ENCODE assay signal across 31 mouse cellular contexts in genomic region chr9:121847842-121848241, GRCm38 (mm10). TPM values are rescaled to one million over a fixed set of nuclear protein-coding genes. Genes with fewer than 3 reads are reported as not detected.
DNase-seq lines count a peak whose midpoint lies in the region; ATAC-seq and TF ChIP-seq lines count a peak whose summit lies in the region.
"Had no signal": no experiment of that assay in that cellular context is flagged by ENCODE, and none has a peak within 500 bp of the region (broad histone marks: within the 10 kb centered on the region; RNA-seq: fewer than 3 reads in every experiment).

No protein-coding gene starts in this region.

- no peak for DNase-seq in ES-E14 (ENCODE audit: low read depth, low spot score)
- DNase-seq in liver, embryonic 11.5 days (ENCODE audit: low spot score), result no peak
- DNase-seq in liver, postnatal 0 days, result no peak
- DNase-seq in cerebellum, adult 11-12 months, result no peak
- DNase-seq in cerebellum, adult 8-10 months, result no peak
- DNase-seq in ovary, postnatal 36 days (ENCODE audit: low spot score), result no peak
- DNase-seq in urinary bladder, postnatal 36 days (ENCODE audit: low spot score in 2 of 2), result no peak
- DNase-seq: cerebellum, adult 11 months; cerebellum, postnatal 10 days; gastrocnemius, postnatal 14 days; heart, postnatal 4 days; kidney, adult 11 months; kidney, postnatal 25 days; lung, adult 18-20 months had no signal

- H3K4me1 ChIP-seq in ES-E14 (ENCODE audit: control insufficient read depth in 2 of 2, insufficient read depth in 2 of 2, low read length in 2 of 2, poor library complexity in 1 of 2), result peaks cover 0 to 3% of the 10 kb centered on the region in 2 experiments; a peak in 1 of 4 replicates
- H3K4me1 ChIP-seq in brown adipose tissue, adult 24 weeks (ENCODE audit: control insufficient read depth, insufficient read depth, insufficient read length, low read length), result no peaks in the 10 kb centered on the region
- H3K4me1 ChIP-seq in liver, embryonic 11.5 days (replicated peaks; ENCODE audit: control insufficient read depth, insufficient read depth, low read length), result no peaks in the 10 kb centered on the region
- H3K4me1 ChIP-seq in liver, postnatal 0 days (ENCODE audit: insufficient read depth), result no peaks in the 10 kb centered on the region
- H3K4me1 ChIP-seq: embryonic facial prominence, embryonic 10.5 days; embryonic facial prominence, embryonic 15.5 days; forebrain, embryonic 15.5 days; heart, embryonic 12.5 days; hindbrain, embryonic 13.5 days; kidney, embryonic 15.5 days; limb, embryonic 12.5 days; midbrain, embryonic 12.5 days; neural tube, embryonic 13.5 days had no signal

- no peak overlapping the region for H3K9ac ChIP-seq in ES-E14 (ENCODE audit: insufficient read depth, low read depth, low read length, poor library complexity, severe bottlenecking)
- H3K9ac ChIP-seq in liver, embryonic 11.5 days (ENCODE audit: low read depth, low read length), result no peak overlapping the region
- H3K9ac ChIP-seq in liver, postnatal 0 days (replicated peaks), result no peak overlapping the region
- H3K9ac ChIP-seq: embryonic facial prominence, embryonic 15.5 days; forebrain, embryonic 15.5 days; heart, embryonic 12.5 days; hindbrain, embryonic 13.5 days; kidney, embryonic 15.5 days; limb, embryonic 12.5 days; midbrain, embryonic 12.5 days; neural tube, embryonic 13.5 days had no signal

- WGBS in liver, embryonic 11.5 days, result 79% methylated on average over 5 of the region's 5 CpGs
- WGBS in liver, postnatal 0 days (ENCODE audit: insufficient replicate concordance), result 66% methylated on average over 5 of the region's 5 CpGs

- no peak overlapping the region for H3K4me2 ChIP-seq in liver, embryonic 11.5 days
- H3K4me2 ChIP-seq in liver, postnatal 0 days (ENCODE audit: low read depth, low read length), result no peak overlapping the region
- H3K4me2 ChIP-seq: embryonic facial prominence, embryonic 15.5 days; forebrain, embryonic 15.5 days; heart, embryonic 12.5 days; hindbrain, embryonic 13.5 days; kidney, embryonic 15.5 days; limb, embryonic 12.5 days; midbrain, embryonic 12.5 days; neural tube, embryonic 13.5 days had no signal

- no peaks in the 10 kb centered on the region for H3K9me3 ChIP-seq in ES-E14 (ENCODE audit: control insufficient read depth, insufficient read depth, low read depth, low read length)
- no peaks in the 10 kb centered on the region for H3K9me3 ChIP-seq in liver, embryonic 11.5 days (ENCODE audit: control insufficient read depth, low read length)
- H3K9me3 ChIP-seq in liver, postnatal 0 days (ENCODE audit: low read length), result no peaks in the 10 kb centered on the region
- H3K9me3 ChIP-seq: embryonic facial prominence, embryonic 15.5 days; forebrain, embryonic 15.5 days; hindbrain, embryonic 13.5 days; kidney, embryonic 15.5 days; midbrain, embryonic 12.5 days; neural tube, embryonic 13.5 days had no signal

- no peak for TF ChIP-seq EP300 in liver, postnatal 0 days (IDR thresholded peaks at IDR 0.05; ENCODE audit: low read depth)

- H3K36me3 ChIP-seq in ES-E14 (ENCODE audit: control insufficient read depth, insufficient read depth, low read length, poor library complexity, severe bottlenecking), result peaks cover 6% of the 10 kb centered on the region
- H3K36me3 ChIP-seq in liver, embryonic 11.5 days (ENCODE audit: control insufficient read depth, insufficient read depth, low read length), result peaks cover 8% of the 10 kb centered on the region; the same call in 1 of the 2 replicates
- peaks cover 49% of the 10 kb centered on the region for H3K36me3 ChIP-seq in liver, postnatal 0 days (replicated peaks; ENCODE audit: insufficient read depth, low read length)

- no peaks in the 10 kb centered on the region for H3K27me3 ChIP-seq in liver, embryonic 11.5 days (replicated peaks; ENCODE audit: control insufficient read depth, insufficient read depth, low read length)
- H3K27me3 ChIP-seq in liver, postnatal 0 days (ENCODE audit: insufficient read depth, low read length), result no peaks in the 10 kb centered on the region
- H3K27me3 ChIP-seq: CH12.LX; embryonic facial prominence, embryonic 15.5 days; forebrain, embryonic 15.5 days; heart, embryonic 12.5 days; hindbrain, embryonic 13.5 days; kidney, embryonic 15.5 days; limb, embryonic 12.5 days; midbrain, embryonic 12.5 days; neural tube, embryonic 13.5 days; Patski had no signal

- H3K27ac ChIP-seq in ES-E14 (ENCODE audit: insufficient read depth, low read depth, low read length, poor library complexity, severe bottlenecking), result no peak overlapping the region
- H3K27ac ChIP-seq in brown adipose tissue, adult 24 weeks (replicated peaks; ENCODE audit: low read depth, low read length), result peak overlapping the region; percentile 57
- no peak overlapping the region for H3K27ac ChIP-seq in liver, embryonic 11.5 days (ENCODE audit: low read depth, low read length)
- H3K27ac ChIP-seq in liver, postnatal 0 days (ENCODE audit: low read depth), result no peak overlapping the region
- H3K27ac ChIP-seq: embryonic facial prominence, embryonic 10.5 days; embryonic facial prominence, embryonic 15.5 days; forebrain, embryonic 15.5 days; heart, adult 2 months; hindbrain, embryonic 13.5 days; kidney, embryonic 15.5 days; limb, embryonic 12.5 days; macrophage; midbrain, embryonic 12.5 days; neural tube, embryonic 13.5 days had no signal

- in situ Hi-C loops in ES-E14 (cut with MboI; ENCODE audit: low sequenced_read_pairs in 2 of 2, unreplicated experiment in 2 of 2), result no loop called here

- ATAC-seq in liver, embryonic 11.5 days (replicated peaks; ENCODE audit: low FRiP score), result peak; percentile 56; the same call in 1 of the 2 replicates
- ATAC-seq in liver, postnatal 0 days, result 0 out of 2 replicates have a peak, but pooled peaks have one; percentile 12
- ATAC-seq: forebrain, embryonic 15.5 days; lung, postnatal 0 days; Patski had no signal

- no peak for TF ChIP-seq CTCF in liver, postnatal 0 days (IDR thresholded peaks at IDR 0.05; ENCODE audit: low read depth)

- H3K4me3 ChIP-seq in ES-E14 (ENCODE audit: insufficient read depth in 1 of 2, low read depth in 1 of 2, low read length in 2 of 2, poor library complexity in 1 of 2, severe bottlenecking in 1 of 2), result no peak overlapping the region
- no peak overlapping the region for H3K4me3 ChIP-seq in brown adipose tissue, adult 24 weeks (ENCODE audit: insufficient read depth, low read depth, low read length)
- no peak overlapping the region for H3K4me3 ChIP-seq in liver, embryonic 11.5 days (ENCODE audit: low read depth, low read length)
- no peak overlapping the region for H3K4me3 ChIP-seq in liver, postnatal 0 days (ENCODE audit: low read depth, low read length)
- H3K4me3 ChIP-seq: embryonic facial prominence, embryonic 10.5 days; embryonic facial prominence, embryonic 15.5 days; forebrain, embryonic 15.5 days; heart, adult 2 months; heart, embryonic 12.5 days; hindbrain, embryonic 13.5 days; kidney, embryonic 15.5 days; limb, embryonic 12.5 days; midbrain, embryonic 12.5 days; neural tube, embryonic 13.5 days had no signal

TF ChIP-seq in ES-E14, 5 proteins besides CTCF, POLR2A, EP300 and RAD21:
- TF ChIP-seq ZC3H11A (IDR thresholded peaks at IDR 0.05; ENCODE audit: borderline replicate concordance, low read depth, low read length) (no peak), CHD2 (IDR thresholded peaks at IDR 0.05; ENCODE audit: low read depth, low read length) (no peak), MAFK (IDR thresholded peaks at IDR 0.05; ENCODE audit: insufficient read depth, low read depth, low read length) (peak; percentile 62; the same call in 1 of the 2 replicates)

RNA-seq across cellular contexts. Expression of gene Ccdc13, which starts 8.6 kb away (rescaled TPM):
- 0.58 and 1.5 TPM in 2 replicates for total RNA-seq in ES-E14 (2012; rRNA removed)
- polyA plus RNA-seq in brown adipose tissue, adult 24 weeks (2012; ENCODE audit: insufficient read depth, insufficient read length, missing spikeins), result not detected in 2 replicates
- 0.49 TPM in 1 of 2 replicates, not detected in the other for polyA plus RNA-seq in liver, embryonic 11.5 days (2014; fragmentation: Nextera tagmentation; extraction: Ambion mirVana)
- polyA plus RNA-seq in liver, postnatal 0 days (2015; fragmentation: Nextera tagmentation; extraction: Ambion mirVana), result not detected in 2 replicates
- total RNA-seq: heart, adult 2 months; heart, postnatal 4 days had no signal
- polyA plus RNA-seq: macrophage had no signal

RNA-seq across cellular contexts. Expression of gene Higd1a, which starts 10.3 kb away (rescaled TPM):
- 63.5 and 81.2 TPM in 2 replicates for total RNA-seq in ES-E14 (2012; rRNA removed)
- polyA plus RNA-seq in brown adipose tissue, adult 24 weeks (2012; ENCODE audit: insufficient read depth, insufficient read length, missing spikeins), result 439 and 453 TPM in 2 replicates
- polyA plus RNA-seq in liver, embryonic 11.5 days (2014; fragmentation: Nextera tagmentation; extraction: Ambion mirVana), result 205 and 214 TPM in 2 replicates
- 126 and 134 TPM in 2 replicates for polyA plus RNA-seq in liver, postnatal 0 days (2015; fragmentation: Nextera tagmentation; extraction: Ambion mirVana)

RNA-seq across cellular contexts. Expression of gene Ackr2, which starts 50.3 kb away (rescaled TPM):
- total RNA-seq in ES-E14 (2012; rRNA removed), result 0.22 and 0.26 TPM in 2 replicates
- polyA plus RNA-seq in brown adipose tissue, adult 24 weeks (2012; ENCODE audit: insufficient read depth, insufficient read length, missing spikeins), result 1.5 TPM in 1 of 2 replicates, not detected in the other
- polyA plus RNA-seq in liver, embryonic 11.5 days (2014; fragmentation: Nextera tagmentation; extraction: Ambion mirVana), result 0.19 and 0.21 TPM in 2 replicates
- polyA plus RNA-seq in liver, postnatal 0 days (2015; fragmentation: Nextera tagmentation; extraction: Ambion mirVana), result 1.0 and 1.1 TPM in 2 replicates
- polyA plus RNA-seq: C2C12; G1E; limb, embryonic 12.5 days; macrophage; Patski had no signal

RNA-seq across cellular contexts. Expression of gene Hhatl, which starts 55.5 kb away (rescaled TPM):
- total RNA-seq in ES-E14 (2012; rRNA removed), result 0.09 TPM in 1 of 2 replicates, not detected in the other
- 1.7 and 2.4 TPM in 2 replicates for polyA plus RNA-seq in brown adipose tissue, adult 24 weeks (2012; ENCODE audit: insufficient read depth, insufficient read length, missing spikeins)
- polyA plus RNA-seq in liver, embryonic 11.5 days (2014; fragmentation: Nextera tagmentation; extraction: Ambion mirVana), result not detected in 2 replicates
- polyA plus RNA-seq in liver, postnatal 0 days (2015; fragmentation: Nextera tagmentation; extraction: Ambion mirVana), result 0.73 TPM in 1 of 2 replicates, not detected in the other
- total RNA-seq: CH12.LX, G1E had no signal
- polyA plus RNA-seq: embryonic facial prominence, embryonic 10.5 days; G1E; hindbrain, embryonic 13.5 days; macrophage; midbrain, embryonic 12.5 days; Patski had no signal
